Mouse (Mus musculus) T-helper 2 cell (primary cell): ENCODE measurements around the gene Ncaph2.

Experiments used
- in situ Hi-C: fragments of 300-600 bp; cut with MboI, MseI; formaldehyde crosslinking; loops from one replicate; pipeline ENCODE4 v1.15.1; 2025; ENCODE audit warnings: high pct_unique_total_duplicates

Gene Ncaph2

GRCm38 (mm10) chr15:89377938-89378828 is 22.7 kb downstream of the Ncaph2 start:
- in situ Hi-C loops: no loop called here

DNA sequence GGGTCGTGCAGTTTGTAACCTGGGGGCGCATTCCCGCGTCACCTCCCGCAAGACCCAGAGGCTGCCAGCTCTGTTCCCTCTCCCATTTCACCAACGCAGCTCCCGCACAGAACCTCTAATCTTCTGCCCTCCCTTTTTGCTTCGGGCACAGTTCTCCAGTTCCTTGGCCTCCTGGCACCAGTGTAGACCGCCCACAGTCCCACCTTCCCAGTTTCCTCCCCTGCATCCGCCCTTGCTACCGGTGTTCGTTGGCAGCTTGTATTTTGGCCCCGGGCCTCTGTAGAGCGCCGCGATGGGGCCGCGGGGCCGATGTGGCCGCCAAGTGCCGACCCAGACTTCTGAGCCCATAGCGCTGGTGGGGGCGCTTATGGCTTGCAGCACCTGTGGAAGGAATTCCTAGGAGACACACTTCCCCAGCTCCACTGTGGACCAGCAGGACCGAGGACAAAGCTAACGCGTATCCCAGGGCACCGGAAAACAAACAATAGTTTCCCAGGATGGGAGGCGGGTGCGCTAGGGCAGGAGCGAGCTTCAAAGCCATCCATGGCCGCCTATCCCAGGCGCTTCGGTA is 23.4 kb downstream of the Ncaph2 start, which contains the start of gene Odf3b:
Gene Odf3b, minus strand, starts transcription at position 452 of the 571 bp plus-strand sequence.
- in situ Hi-C loops: no loop called here

- in situ Hi-C loops: no loop called here
Observed at GRCm38 (mm10) chr15:89379429-89379828, 23.9 kb downstream of the Ncaph2 start.

- in situ Hi-C loops: loop anchor here (5.0 kb wide), 1 partner anchor 42 kb away; no protein-coding TSS in a partner anchor
Observed at GRCm38 (mm10) chr15:89384617-89385016, 29.1 kb downstream of the Ncaph2 start, which contains the start of gene Klhdc7b. Gene Klhdc7b (plus strand): TSS chr15:89384917.

- in situ Hi-C loops: no loop called here
Observed at GRCm38 (mm10) chr15:89387127-89387526, 31.6 kb downstream of the Ncaph2 start.

GRCm38 (mm10) chr15:89390081-89390480 is 34.6 kb downstream of the Ncaph2 start:
- in situ Hi-C loops: no loop called here

DNA sequence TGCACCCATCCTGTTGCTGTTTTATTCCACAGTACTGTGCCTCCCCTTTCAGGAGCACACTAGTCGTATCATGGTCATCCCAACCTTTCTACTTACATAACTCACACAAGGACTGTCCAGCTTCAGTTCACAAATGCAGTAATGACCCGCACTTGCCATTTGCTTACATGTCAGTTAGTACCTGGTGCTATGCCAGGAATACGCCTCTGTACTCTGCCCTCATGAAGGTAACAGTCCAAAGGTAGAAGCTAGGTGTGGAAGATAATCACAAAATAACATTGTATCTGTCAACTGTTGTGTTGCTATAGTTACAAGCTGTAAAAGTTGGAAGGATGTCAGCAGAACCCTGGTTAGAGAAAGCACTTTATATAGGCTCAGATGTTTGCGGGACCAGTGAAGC is 41.4 kb downstream of the Ncaph2 start:
- in situ Hi-C loops: no loop called here

- in situ Hi-C loops: no loop called here
Observed at GRCm38 (mm10) chr15:89398146-89398545, 42.6 kb downstream of the Ncaph2 start.

DNA sequence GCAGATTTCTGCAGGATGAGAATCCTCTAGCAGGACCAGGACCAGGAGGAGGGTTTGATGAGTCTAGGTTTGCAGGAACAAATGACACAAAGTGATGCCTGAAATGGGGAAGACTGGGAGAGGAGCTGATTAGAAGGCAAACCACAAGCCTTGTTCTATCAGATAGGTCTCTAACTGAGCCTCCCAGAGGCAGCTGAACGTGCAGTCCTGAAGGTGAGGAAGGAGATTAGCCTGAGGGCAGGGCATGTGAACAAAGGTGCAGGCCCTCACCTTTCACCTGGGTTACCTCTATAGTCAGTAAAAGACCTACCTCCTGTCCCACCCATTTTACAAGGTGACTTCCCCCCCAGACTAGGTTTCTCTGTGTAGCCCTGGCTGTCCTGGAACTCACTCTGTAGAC is 44.2 kb downstream of the Ncaph2 start:
- in situ Hi-C loops: no loop called here

DNA sequence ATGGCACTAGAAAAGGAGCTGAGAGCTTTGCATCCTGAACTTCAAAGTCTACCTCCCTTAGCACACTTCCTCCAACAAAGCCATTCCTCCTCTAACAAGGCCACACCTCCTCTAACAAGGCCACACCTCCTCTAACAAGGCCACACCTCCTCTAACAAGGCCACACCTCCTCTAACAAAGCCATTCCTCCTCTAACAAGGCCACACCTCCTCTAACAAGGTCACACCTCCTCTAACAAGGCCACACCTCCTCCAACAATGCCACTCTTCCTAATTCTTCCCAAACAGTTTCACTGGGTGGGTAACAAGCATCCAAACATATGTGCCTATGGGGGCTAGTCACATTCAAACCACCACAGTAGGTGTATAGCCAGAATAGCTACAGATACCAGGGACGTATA is 47.0 kb downstream of the Ncaph2 start:
- in situ Hi-C loops: no loop called here

DNA sequence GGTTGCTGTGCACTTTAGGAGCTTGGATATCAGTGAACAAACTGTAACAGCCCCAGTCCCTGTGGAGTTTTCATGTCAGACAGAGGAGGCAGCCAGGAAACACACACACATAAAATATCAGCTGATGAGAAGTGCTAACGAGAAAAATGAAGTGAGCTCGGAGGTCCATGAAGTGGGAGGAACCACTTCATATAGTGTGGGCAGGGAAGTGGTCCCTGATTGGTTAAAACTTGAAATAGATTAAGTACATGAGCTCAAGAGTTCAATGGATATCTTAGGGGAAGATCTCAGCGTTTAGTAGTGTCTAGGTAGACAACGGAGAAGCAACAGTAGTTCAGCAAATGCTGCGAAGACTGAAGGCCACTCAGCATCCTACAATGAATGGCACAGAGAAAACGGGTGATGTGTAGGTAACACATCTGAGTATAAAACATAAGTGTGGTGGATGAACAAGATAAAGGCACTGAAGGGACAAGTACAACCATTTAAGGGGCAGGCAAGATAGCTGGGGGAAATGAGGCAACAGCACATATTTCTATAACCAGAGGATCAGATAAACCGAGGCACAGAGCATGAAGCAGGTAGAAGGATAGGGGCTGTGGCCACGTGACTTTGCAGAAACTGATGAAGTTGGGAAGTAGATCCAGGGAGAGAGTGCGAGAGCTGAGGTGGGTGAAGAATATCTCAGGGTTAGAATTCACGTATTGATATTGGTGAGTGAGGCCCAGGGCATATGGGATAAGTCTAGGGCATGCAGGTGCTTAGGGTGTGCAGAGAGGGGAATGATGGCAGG is 49.5 kb downstream of the Ncaph2 start:
- in situ Hi-C loops: no loop called here

DNA sequence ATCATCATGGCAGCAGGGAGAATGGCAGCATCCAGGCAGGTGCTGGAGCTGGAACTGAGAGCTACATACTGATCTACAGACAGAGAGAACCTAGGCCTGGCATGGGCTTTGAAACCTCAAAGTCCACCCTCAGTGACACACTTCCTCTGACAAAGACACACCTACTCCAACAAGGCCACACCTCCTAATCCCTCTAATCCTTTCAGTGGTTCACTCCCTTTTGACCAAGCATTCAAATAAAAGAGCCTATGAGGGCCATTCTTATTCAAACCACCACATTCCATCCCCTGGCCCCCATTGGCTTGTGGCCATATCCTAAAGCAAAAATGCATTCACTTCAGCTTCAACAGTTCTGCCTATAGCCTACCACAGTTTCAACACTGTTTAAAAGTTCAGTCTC is 51.2 kb downstream of the Ncaph2 start:
- in situ Hi-C loops: no loop called here

DNA sequence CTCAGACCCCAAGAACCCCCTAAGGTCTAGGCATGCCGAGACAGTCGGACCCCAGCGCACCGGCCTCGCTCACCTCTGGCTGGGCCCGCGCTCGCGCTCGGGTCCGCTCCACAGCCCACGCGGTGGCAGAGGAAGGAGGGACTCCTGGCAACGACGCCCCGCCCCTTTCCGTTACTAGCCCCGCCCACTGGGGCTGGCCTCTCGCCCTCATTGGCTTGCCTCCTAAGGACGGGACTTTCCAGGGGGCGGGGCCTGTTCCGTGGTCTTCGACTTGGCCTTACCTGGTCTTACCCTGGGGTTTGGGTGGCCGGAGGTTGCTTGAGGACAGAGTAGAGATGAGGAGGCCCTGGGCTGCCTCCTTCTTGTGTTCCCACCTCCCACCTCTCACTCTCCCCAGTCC is 54.6 kb downstream of the Ncaph2 start, which contains the start of gene Syce3:
Gene Syce3, minus strand, starts transcription at position 386 of the 400 bp plus-strand sequence.
- in situ Hi-C loops: no loop called here

DNA sequence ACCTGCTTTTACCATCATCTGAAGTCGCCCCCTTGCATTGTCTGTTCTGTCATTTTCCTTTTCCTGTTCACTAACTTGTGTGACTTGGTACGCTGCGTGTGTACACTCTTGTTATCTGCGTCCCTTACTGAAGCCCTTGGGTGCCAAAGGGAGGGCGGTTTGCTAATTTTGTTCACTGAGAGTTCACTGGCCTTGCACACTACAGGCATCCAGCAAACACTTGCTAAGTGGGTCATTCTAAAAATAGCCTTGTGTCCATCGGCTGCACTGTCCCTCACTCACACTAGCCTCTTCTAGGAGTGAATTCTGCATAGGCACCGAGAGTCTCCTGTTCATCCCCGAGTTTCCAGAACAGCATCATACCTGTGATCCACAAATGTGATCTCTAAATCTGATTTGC is 59.8 kb downstream of the Ncaph2 start:
- in situ Hi-C loops: no loop called here

DNA sequence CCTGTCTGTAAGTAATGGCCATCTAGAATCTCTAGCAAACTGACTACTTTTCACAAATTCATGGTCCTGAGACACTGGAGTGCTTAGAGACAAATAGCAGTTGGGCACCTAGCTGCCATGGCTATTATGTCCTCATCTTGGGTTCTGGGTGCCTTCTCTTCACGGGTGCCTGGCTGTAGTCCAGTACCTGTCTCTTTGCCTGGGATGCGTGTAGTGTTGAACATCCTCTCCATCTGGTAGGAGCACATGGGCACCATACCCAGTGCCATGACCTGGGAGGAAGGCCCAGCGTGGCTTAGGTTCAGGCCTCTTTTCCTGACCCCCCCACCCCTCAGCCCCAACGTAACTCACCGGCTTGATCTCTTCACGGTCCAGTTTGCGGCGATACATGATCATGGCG is 66.4 kb downstream of the Ncaph2 start:
- in situ Hi-C loops: no loop called here
